Mouse (Mus musculus) midbrain, embryonic 12.5 days (tissue): ENCODE results near the gene Il27ra. TPM values are rescaled to one million over a fixed set of nuclear protein-coding genes. Genes with fewer than 3 reads are reported as not detected.

ENCODE experiments used
- ATAC-seq: fragments of 200-750 bp; cut with Nextera tagmentation; 2 replicates; pipeline ENCODE4 v1.8.0; 2017; ENCODE audit warnings: low read depth, moderate TSS enrichment, moderate library complexity; ENCODE audit not compliant: low FRiP score
- H3K27ac ChIP-seq: fragments of 300-500 bp; sonication (generic); replicated peaks from 2 replicates; pipeline ENCODE4 v1.5.1; 2016; ENCODE audit warnings: mild to moderate bottlenecking
- H3K27me3 ChIP-seq: fragments of 300-500 bp; sonication (generic); 2 replicates; pipeline ENCODE4 v1.6.1; 2016; ENCODE audit warnings: mild to moderate bottlenecking
- H3K36me3 ChIP-seq: fragments of 300-500 bp; sonication (generic); 2 replicates; pipeline ENCODE4 v1.6.1; 2016
- H3K4me1 ChIP-seq: fragments of 300-500 bp; sonication (generic); 2 replicates; pipeline ENCODE4 v1.6.1; 2016
- H3K4me2 ChIP-seq: fragments of 300-500 bp; sonication (generic); replicated peaks from 2 replicates; pipeline ENCODE4 v1.6.1; 2016; ENCODE audit warnings: mild to moderate bottlenecking, moderate library complexity
- H3K4me3 ChIP-seq: fragments of 300-500 bp; sonication (generic); 2 replicates; pipeline ENCODE4 v1.5.1; 2016; ENCODE audit warnings: mild to moderate bottlenecking
- H3K9ac ChIP-seq: fragments of 300-500 bp; sonication (generic); replicated peaks from 2 replicates; pipeline ENCODE4 v1.6.1; 2016; ENCODE audit warnings: mild to moderate bottlenecking, moderate library complexity
- H3K9me3 ChIP-seq: fragments of 300-500 bp; sonication (generic); 2 replicates; pipeline ENCODE4 v1.6.1; 2016; ENCODE audit warnings: mild to moderate bottlenecking
- WGBS: fragments of 180-500 bp; shearing (Covaris S2); methylation state at CpG from one replicate; pipeline ENCODE4 v1.1.7; 2016; 5-methylcytosine and 5-hydroxymethylcytosine counted together
- polyA plus RNA-seq: library from polyadenylated mRNA; unstranded; fragments of >200 nt; fragmentation: Nextera tagmentation; extraction: Ambion mirVana; gene quantifications from 2 replicates; pipeline ENCODE4 v1.2.1, GENCODE M21; 2016

Gene Il27ra
- polyA plus RNA-seq, 1 experiment from 2014 or later, result 0.52 TPM

- H3K9me3 ChIP-seq, result no peaks in the 10 kb centered on the region
- H3K36me3 ChIP-seq, result no peaks in the 10 kb centered on the region
- ATAC-seq, result no peak
- WGBS, result 80% methylated on average over 1 of the region's 1 CpGs
- peak within 1 kb of the TSS; percentile 60 for H3K4me2 ChIP-seq
- no peaks in the 10 kb centered on the region for H3K27me3 ChIP-seq
- H3K9ac ChIP-seq, result peak within 1 kb of the TSS; percentile 48
- H3K4me3 ChIP-seq, result peak within 1 kb of the TSS; percentile 97
- peaks cover 26% of the 10 kb centered on the region for H3K4me1 ChIP-seq
- H3K27ac ChIP-seq, result peak within 1 kb of the TSS; percentile 60
Observed at GRCm38 (mm10) chr8:84065037-84065436, 22.6 kb upstream of the Il27ra start, which contains the start of gene Gm10643. Gm10643 (minus strand) TSS chr8:84065137.

DNA sequence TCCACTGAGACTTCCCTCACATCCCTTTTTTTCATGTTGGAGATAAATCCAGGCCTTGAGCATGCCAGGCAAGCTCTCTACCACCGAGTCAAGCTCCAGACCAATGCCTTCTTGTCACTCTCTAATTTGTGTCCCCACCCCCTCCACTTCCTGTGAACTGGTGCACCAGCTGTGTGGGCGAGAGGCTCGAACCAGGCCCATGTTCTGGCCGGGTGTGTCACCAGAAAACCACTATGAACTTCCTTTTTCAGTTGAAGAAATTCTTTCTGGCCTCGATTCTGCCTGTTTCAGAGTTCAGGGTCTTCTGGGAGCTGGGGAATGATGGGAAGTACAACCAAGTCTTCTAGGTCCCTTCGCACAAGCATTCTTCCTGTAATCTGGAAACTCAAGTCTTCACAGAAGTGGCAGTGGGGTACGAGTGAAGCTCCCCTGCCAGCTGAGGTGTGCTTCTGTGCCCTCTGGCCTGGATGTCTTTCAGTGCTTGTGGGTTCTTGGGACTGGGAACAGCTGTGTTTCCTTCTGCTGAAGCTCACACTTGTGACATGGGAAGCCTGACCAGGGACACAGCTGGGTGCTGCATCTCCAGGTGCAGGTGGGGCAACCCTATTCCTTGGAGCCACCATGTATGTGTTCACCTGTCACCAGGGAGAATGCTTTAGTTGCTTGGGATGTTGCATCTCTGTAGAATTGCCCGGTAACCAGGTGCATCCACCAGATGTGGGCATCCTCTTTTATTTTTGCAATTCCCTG is 21.6 kb upstream of the Il27ra start:
- H3K27ac ChIP-seq, result no peak overlapping the region
- H3K27me3 ChIP-seq, result no peaks in the 10 kb centered on the region
- H3K9ac ChIP-seq, result no peak overlapping the region
- no peak overlapping the region for H3K4me2 ChIP-seq
- H3K36me3 ChIP-seq, result no peaks in the 10 kb centered on the region
- H3K4me3 ChIP-seq, result no peak overlapping the region
- no peaks in the 10 kb centered on the region for H3K9me3 ChIP-seq
- WGBS, result 76% methylated on average over 8 of the region's 8 CpGs
- peaks cover 16% of the 10 kb centered on the region for H3K4me1 ChIP-seq
- ATAC-seq, result no peak

DNA sequence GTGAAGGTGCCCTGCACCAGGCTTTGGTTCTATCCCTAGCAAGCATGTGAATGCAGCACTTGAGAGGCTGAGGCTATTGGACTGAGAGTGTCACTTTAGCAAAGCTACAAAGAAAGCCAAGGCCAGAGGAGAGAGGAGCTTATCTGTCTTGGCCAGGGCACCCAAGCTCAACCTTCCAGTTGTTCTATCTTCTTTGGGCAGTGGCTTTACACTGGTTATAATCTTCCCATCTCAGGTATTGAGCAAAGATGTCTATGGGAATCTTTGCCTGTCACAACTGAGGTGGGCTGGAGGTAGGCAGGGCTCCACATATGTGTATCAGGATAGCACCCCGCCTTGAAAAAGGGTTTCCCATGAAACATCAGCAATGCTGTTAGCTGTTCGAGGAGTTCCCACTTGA is 17.9 kb upstream of the Il27ra start:
- WGBS, result 92% methylated on average over 2 of the region's 2 CpGs
- no peak overlapping the region for H3K4me3 ChIP-seq
- ATAC-seq, result no peak

DNA sequence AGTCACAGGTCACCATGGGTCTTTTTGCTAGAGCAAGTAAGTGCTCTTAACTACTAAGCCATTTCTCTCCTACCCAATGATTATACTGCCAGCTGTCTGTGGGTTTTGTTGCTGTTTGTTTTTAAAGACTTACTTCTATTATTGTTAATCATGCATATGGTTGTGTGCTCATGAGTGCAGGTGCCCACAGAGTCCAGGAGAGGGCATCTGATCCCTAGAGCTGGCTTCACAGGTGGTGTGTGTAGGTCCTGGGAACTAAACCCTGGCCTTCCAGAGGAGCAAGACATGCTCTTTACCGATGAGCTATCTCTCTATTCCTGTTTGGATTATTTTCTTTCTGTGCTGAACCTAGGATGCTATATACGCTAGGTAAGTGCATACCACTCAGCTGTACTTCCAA is 16.8 kb upstream of the Il27ra start:
- no peak overlapping the region for H3K4me3 ChIP-seq
- H3K27me3 ChIP-seq, result no peaks in the 10 kb centered on the region
- H3K9ac ChIP-seq, result no peak overlapping the region
- H3K4me1 ChIP-seq, result no peaks in the 10 kb centered on the region
- 91% methylated on average over 2 of the region's 2 CpGs for WGBS
- no peak overlapping the region for H3K27ac ChIP-seq
- ATAC-seq, result no peak
- H3K9me3 ChIP-seq, result no peaks in the 10 kb centered on the region
- H3K36me3 ChIP-seq, result no peaks in the 10 kb centered on the region
- H3K4me2 ChIP-seq, result no peak overlapping the region

More for the DNA sequence above, 17.9 kb upstream of the Il27ra start:
- Histone ChIP-seq H3K27me3 (no peaks in the 10 kb centered on the region), H3K9me3 (no peaks in the 10 kb centered on the region), H3K27ac (no peak overlapping the region), H3K36me3 (no peaks in the 10 kb centered on the region), H3K4me1 (no peaks in the 10 kb centered on the region), H3K4me2 (no peak overlapping the region), H3K9ac (no peak overlapping the region)

GRCm38 (mm10) chr8:84057827-84058226 is 15.4 kb upstream of the Il27ra start:
- no peaks in the 10 kb centered on the region for H3K9me3 ChIP-seq
- H3K4me1 ChIP-seq, result no peaks in the 10 kb centered on the region
- H3K27ac ChIP-seq, result no peak overlapping the region
- H3K4me2 ChIP-seq, result no peak overlapping the region
- H3K4me3 ChIP-seq, result no peak overlapping the region
- no peaks in the 10 kb centered on the region for H3K36me3 ChIP-seq
- no peak overlapping the region for H3K9ac ChIP-seq
- 100% methylated on average over 1 of the region's 1 CpGs for WGBS
- H3K27me3 ChIP-seq, result 0 out of 2 replicates have a peak, but pooled peaks cover 3% of the 10 kb centered on the region
- no peak for ATAC-seq

DNA sequence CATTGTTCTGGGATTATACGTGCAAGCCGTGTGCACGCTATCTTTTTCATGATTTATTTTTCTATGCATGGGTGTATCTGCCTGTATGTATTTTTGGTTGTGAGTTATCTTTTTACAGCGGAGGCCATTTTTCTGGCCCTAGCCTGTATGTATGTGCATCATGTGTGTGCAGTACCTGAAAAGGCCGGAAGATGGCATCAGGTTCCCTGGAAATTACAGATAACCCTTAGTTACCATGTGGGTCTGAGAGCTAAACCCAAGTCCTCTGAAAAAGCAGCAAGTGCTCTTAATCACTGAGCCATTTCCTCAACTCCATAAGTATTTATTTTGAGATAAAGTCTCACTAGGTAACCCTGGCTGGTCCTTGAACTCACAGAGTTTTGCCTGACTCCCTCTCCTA is 10.8 kb upstream of the Il27ra start:
- Histone ChIP-seq H3K9me3 (no peaks in the 10 kb centered on the region), H3K27me3 (0 out of 2 replicates have a peak, but pooled peaks cover 3% of the 10 kb centered on the region), H3K36me3 (no peaks in the 10 kb centered on the region), H3K4me1 (no peaks in the 10 kb centered on the region), H3K4me2 (no peak overlapping the region), H3K9ac (no peak overlapping the region), H3K27ac (no peak overlapping the region), H3K4me3 (no peak overlapping the region)
- ATAC-seq, result no peak
- WGBS, result 93% methylated on average over 5 of the region's 5 CpGs

GRCm38 (mm10) chr8:84052746-84053145 is 10.4 kb upstream of the Il27ra start:
- Histone ChIP-seq H3K4me3 (no peak overlapping the region), H3K27ac (no peak overlapping the region), H3K27me3 (0 out of 2 replicates have a peak, but pooled peaks cover 3% of the 10 kb centered on the region), H3K4me1 (no peaks in the 10 kb centered on the region), H3K36me3 (no peaks in the 10 kb centered on the region), H3K4me2 (no peak overlapping the region), H3K9ac (no peak overlapping the region), H3K9me3 (no peaks in the 10 kb centered on the region)
- ATAC-seq, result no peak
- 76% methylated on average over 3 of the region's 3 CpGs for WGBS

GRCm38 (mm10) chr8:84048171-84048570 is 5.8 kb upstream of the Il27ra start:
- 77% methylated on average over 5 of the region's 5 CpGs for WGBS
- no peaks in the 10 kb centered on the region for H3K36me3 ChIP-seq
- no peak for ATAC-seq
- H3K4me2 ChIP-seq, result no peak overlapping the region
- H3K27me3 ChIP-seq, result peaks cover 36% of the 10 kb centered on the region
- H3K9me3 ChIP-seq, result no peaks in the 10 kb centered on the region
- H3K4me1 ChIP-seq, result no peaks in the 10 kb centered on the region
- H3K4me3 ChIP-seq, result no peak overlapping the region
- no peak overlapping the region for H3K27ac ChIP-seq
- H3K9ac ChIP-seq, result no peak overlapping the region

DNA sequence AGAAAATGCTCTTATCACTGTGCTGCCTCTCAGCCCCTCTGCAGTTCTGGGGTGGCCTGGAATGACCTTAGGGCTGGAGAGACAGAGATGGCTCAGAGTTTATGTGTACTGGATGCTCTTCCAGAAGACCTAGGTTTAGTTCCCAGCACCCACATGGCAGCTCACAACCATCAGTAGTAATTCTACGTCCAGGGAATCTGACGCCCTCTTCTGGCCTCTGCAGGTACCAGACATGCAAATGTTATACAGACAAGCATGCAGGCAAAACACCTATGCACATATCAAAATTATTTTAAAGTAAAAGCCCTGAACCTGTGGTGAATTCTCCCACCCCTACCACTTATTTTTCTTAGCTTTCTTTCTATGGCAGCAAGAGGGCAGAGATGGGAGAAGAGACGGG is 4.1 kb upstream of the Il27ra start:
- H3K36me3 ChIP-seq, result no peaks in the 10 kb centered on the region
- no peak for ATAC-seq
- H3K4me3 ChIP-seq, result no peak overlapping the region
- no peaks in the 10 kb centered on the region for H3K9me3 ChIP-seq
- no peak overlapping the region for H3K4me2 ChIP-seq
- H3K4me1 ChIP-seq, result peaks cover 9% of the 10 kb centered on the region
- WGBS, result 81% methylated on average over 3 of the region's 3 CpGs
- H3K9ac ChIP-seq, result no peak overlapping the region
- H3K27me3 ChIP-seq, result peaks cover 53% of the 10 kb centered on the region
- H3K27ac ChIP-seq, result no peak overlapping the region

DNA sequence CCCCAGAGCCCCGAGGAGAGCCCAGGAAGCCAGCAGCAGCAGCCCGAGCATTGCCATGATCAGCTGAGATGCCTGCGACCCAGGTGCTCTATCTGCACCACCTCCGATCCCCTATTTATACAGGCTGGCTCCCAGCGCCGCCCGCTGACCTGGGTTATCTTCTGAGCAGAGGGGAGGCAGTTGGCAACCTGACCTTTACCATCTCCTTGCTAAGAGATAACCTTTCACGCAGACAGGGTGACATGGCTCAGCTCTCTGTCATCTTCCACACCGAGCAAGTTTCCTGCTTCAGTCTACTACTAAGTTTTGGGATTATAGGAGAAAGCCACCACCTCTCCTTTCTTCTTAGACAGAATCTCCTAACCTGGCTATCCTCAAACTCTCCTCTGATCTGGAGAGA is 2.5 kb upstream of the Il27ra start, which contains the start of gene Rln3:
Gene Rln3, minus strand, starts transcription at position 101 of the 400 bp plus-strand sequence.
- no peak within 1 kb of the TSS for H3K27ac ChIP-seq
- H3K4me2 ChIP-seq, result 0 out of 2 replicates have a peak within 1 kb of the TSS, but pooled peaks have one; percentile 23
- peaks cover 69% of the 10 kb centered on the region for H3K27me3 ChIP-seq
- 7% methylated on average over 9 of the region's 9 CpGs for WGBS
- no peaks in the 10 kb centered on the region for H3K36me3 ChIP-seq
- H3K4me1 ChIP-seq, result peaks cover 9% of the 10 kb centered on the region
- no peak within 1 kb of the TSS for H3K9ac ChIP-seq
- 0 out of 2 replicates have a peak within 1 kb of the TSS, but pooled peaks have one; percentile 2 for H3K4me3 ChIP-seq
- no peaks in the 10 kb centered on the region for H3K9me3 ChIP-seq
- no peak for ATAC-seq

GRCm38 (mm10) chr8:84044103-84044502 is 1.7 kb upstream of the Il27ra start:
- Histone ChIP-seq H3K9me3 (no peaks in the 10 kb centered on the region), H3K27me3 (peaks cover 75% of the 10 kb centered on the region), H3K4me3 (0 out of 2 replicates have a peak overlapping the region, but pooled peaks have one; percentile 2), H3K4me1 (peaks cover 9% of the 10 kb centered on the region), H3K9ac (no peak overlapping the region), H3K27ac (no peak overlapping the region), H3K4me2 (no peak overlapping the region), H3K36me3 (no peaks in the 10 kb centered on the region)
- ATAC-seq, result no peak
- WGBS, result under 1% methylated on average over 7 of the region's 7 CpGs

DNA sequence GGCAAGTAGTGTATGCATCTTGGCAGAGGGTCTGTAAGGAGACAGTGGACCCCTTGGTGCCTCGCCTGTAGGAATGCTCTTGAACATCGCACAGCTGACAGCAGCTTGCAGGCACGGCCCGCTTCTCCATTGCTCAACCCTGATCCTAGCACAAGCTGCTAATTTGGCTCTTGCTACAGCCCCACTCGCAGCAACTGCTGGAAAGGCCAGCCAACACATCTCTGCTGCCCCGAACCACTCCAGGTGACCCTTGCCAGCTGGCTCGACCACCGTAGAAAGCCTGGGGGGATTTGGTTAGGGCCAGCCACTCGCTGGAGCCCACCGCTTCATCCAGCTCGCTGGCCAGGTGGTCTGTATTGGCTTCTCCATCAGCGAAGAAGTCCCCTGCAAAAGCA is 556 bp upstream of the Il27ra start:
- ATAC-seq, result no peak
- WGBS, result 37% methylated on average over 12 of the region's 12 CpGs
- Histone ChIP-seq H3K9ac (no peak overlapping the region), H3K4me3 (peak overlapping the region; percentile 33; the same call in 1 of the 2 replicates), H3K27me3 (peaks cover 86% of the 10 kb centered on the region), H3K36me3 (no peaks in the 10 kb centered on the region), H3K4me1 (peaks cover 9% of the 10 kb centered on the region), H3K9me3 (no peaks in the 10 kb centered on the region), H3K4me2 (peak overlapping the region; percentile 62), H3K27ac (no peak overlapping the region)
